Mouse (Mus musculus) embryonic facial prominence, embryonic 11.5 days (tissue): ENCODE results near the gene Vwa1. TPM values are rescaled to one million over a fixed set of nuclear protein-coding genes. Genes with fewer than 3 reads are reported as not detected.

Source experiments
- ATAC-seq: fragments of 200-750 bp; cut with Nextera tagmentation; replicated peaks from 2 replicates; pipeline ENCODE4 v1.8.0; 2017; ENCODE audit warnings: low read depth; ENCODE audit not compliant: insufficient number of reproducible peaks, low FRiP score, low TSS enrichment
- DNase-seq: peaks from one replicate; pipeline ENCODE4 v3.0.0-alpha.2; 2015; ENCODE audit warnings: low spot score
- H3K27ac ChIP-seq: fragments of 300-500 bp; sonication (generic); replicated peaks from 2 replicates; pipeline ENCODE4 v1.5.1; 2014; ENCODE audit warnings: mild to moderate bottlenecking, low read depth, low read length, control low read depth
- H3K27me3 ChIP-seq: fragments of 300-500 bp; sonication (generic); 2 replicates; pipeline ENCODE4 v1.6.1; 2014; ENCODE audit warnings: mild to moderate bottlenecking, low read length, moderate library complexity, mixed read lengths; ENCODE audit not compliant: control insufficient read depth, insufficient read depth
- H3K36me3 ChIP-seq: fragments of 300-500 bp; sonication (generic); replicated peaks from 2 replicates; pipeline ENCODE4 v1.6.1; 2014; ENCODE audit warnings: low read depth, mild to moderate bottlenecking, low read length, moderate library complexity, mixed read lengths; ENCODE audit not compliant: control insufficient read depth, insufficient read depth
- H3K4me1 ChIP-seq: fragments of 300-500 bp; sonication (generic); 2 replicates; pipeline ENCODE4 v1.6.1; 2014; ENCODE audit warnings: low read length, mixed read lengths; ENCODE audit not compliant: control insufficient read depth, insufficient read depth
- H3K4me2 ChIP-seq: fragments of 300-500 bp; sonication (generic); 2 replicates; pipeline ENCODE4 v1.6.1; 2014; ENCODE audit warnings: low read depth, mild to moderate bottlenecking, control low read depth, low read length, moderate library complexity
- H3K4me3 ChIP-seq: fragments of 300-500 bp; sonication (generic); 2 replicates; pipeline ENCODE4 v1.5.1; 2014; ENCODE audit warnings: low read depth, low read length, control low read depth
- H3K9ac ChIP-seq: fragments of 300-500 bp; sonication (generic); replicated peaks from 2 replicates; pipeline ENCODE4 v1.6.1; 2014; ENCODE audit warnings: mild to moderate bottlenecking, control low read depth, low read length
- H3K9me3 ChIP-seq: fragments of 300-500 bp; sonication (generic); replicated peaks from 2 replicates; pipeline ENCODE4 v1.6.1; 2016; ENCODE audit warnings: mild to moderate bottlenecking, low read length, inconsistent platforms, mixed read lengths; ENCODE audit not compliant: control insufficient read depth
- WGBS: fragments of 180-500 bp; shearing (Covaris S2); extraction: QIAGEN DNeasy Blood & Tissue Kit; methylation state at CpG from one replicate; pipeline ENCODE4 v1.1.7; 2014; 5-methylcytosine and 5-hydroxymethylcytosine counted together
- polyA plus RNA-seq: library from polyadenylated mRNA; unstranded; fragments of >200 nt; fragmentation: Nextera tagmentation; extraction: Ambion mirVana; gene quantifications from 2 replicates; pipeline ENCODE4 v1.2.1, GENCODE M21; 2014

Vwa1 gene
- polyA plus RNA-seq, 1 experiment from 2014 or later = 4.7 TPM

DNA sequence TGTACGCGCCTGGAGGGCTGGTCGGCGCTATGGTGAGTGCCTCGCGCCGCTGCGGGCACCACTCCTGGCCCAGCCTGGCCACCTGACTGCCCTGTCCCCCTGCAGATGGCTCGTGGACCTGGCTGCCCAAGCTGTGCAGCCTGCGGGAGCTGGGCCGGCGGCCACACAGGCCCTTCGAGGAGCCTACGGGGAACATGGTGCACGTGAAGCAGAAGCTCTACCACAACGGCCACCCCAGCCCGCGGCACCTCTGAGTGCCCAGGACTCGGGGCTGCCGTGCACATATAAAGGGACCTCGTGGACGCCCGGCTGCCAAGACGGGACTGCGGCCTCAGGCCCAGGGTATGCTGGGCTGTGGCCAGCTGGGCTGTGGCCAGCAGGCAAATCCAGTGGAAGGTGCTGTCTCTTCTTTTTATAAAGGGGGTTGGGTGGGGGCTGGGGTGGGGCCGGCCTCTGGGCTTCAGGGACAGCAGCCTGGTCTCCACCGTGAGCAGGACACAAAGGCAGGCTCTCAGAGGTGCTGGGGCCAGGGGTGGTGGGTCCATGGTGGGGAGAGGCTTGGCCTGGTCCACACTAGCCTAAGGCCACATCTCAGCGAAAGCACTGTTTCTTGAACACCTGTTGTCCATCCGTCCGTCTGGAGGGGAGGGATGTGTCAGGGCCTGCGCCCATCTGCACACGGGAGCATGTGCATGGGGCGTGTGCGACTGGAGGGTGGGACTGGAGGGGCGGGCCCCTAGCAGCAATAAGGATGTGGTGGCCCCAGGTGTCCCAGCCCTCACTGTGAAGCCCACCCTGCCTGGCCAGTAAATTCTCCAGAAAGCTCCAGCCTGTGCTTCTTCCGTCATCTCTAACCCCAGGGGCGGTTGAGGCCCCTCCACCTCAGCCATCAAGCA lies 34.5 kb downstream of the Vwa1 start:
- Histone ChIP-seq H3K36me3 (no peaks in the 10 kb centered on the region; the same call in none of the 2 replicates), H3K4me1 (no peaks in the 10 kb centered on the region), H3K9me3 (no peaks in the 10 kb centered on the region), H3K4me2 (no peak overlapping the region), H3K9ac (no peak overlapping the region), H3K27me3 (no peaks in the 10 kb centered on the region), H3K4me3 (no peak overlapping the region), H3K27ac (no peak overlapping the region)
- WGBS = 83% methylated on average over 37 of the region's 37 CpGs
- DNase-seq (no peak), ATAC-seq (no peak)

DNA sequence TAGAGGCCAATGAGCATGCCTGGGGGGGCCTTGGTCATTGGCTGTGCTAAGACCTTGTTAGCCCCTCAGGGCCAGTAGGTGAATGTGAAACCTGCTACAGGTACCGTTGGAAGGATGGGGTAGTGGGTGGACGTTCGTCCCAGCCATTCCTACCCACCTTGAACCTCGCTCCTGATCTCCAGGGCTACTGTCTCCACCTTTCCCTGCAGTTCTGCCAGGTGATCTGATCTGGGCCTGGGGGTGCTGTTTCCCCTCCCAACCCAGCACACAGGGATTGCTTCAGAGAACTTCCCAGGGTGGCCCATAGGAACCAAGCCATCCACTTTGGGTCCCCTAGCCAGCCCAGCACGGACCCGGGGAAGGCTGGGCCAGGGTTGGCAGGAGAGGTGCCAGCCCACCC lies 35.3 kb downstream of the Vwa1 start:
- no peaks in the 10 kb centered on the region for H3K4me1 ChIP-seq
- WGBS = 85% methylated on average over 6 of the region's 6 CpGs
- DNase-seq (no peak), ATAC-seq (no peak)
- H3K4me3 ChIP-seq = no peak overlapping the region
- H3K9ac ChIP-seq = no peak overlapping the region
- no peaks in the 10 kb centered on the region for H3K27me3 ChIP-seq
- H3K4me2 ChIP-seq = no peak overlapping the region
- H3K9me3 ChIP-seq = no peaks in the 10 kb centered on the region
- no peak overlapping the region for H3K27ac ChIP-seq
- no peaks in the 10 kb centered on the region; the same call in none of the 2 replicates for H3K36me3 ChIP-seq

DNA sequence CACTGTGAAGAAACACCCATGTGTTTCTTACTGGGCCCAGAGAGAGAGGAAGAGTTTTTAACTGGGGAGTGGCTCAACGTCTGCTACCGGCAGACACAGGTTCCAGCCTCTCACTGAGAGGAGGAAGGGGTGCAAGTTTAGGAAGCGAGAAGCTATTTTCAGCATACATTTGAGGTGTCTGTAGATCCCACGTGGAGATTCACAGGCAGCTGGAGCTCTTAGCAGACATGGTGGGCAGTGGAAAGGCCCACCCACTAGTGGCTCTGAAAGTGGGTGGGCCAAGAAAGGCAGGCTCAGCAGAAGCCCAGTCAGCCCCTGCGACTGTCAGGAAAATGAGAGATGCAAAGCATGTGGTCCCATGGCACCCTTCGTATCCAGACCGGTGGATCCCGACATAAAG lies 36.2 kb downstream of the Vwa1 start:
- no peak for DNase-seq
- H3K27ac ChIP-seq = no peak overlapping the region
- no peaks in the 10 kb centered on the region for H3K27me3 ChIP-seq
- no peaks in the 10 kb centered on the region for H3K4me1 ChIP-seq
- H3K36me3 ChIP-seq = no peaks in the 10 kb centered on the region; the same call in none of the 2 replicates
- no peak overlapping the region for H3K4me3 ChIP-seq
- no peak overlapping the region for H3K9ac ChIP-seq
- no peak overlapping the region for H3K4me2 ChIP-seq
- WGBS = 65% methylated on average over 8 of the region's 8 CpGs
- no peaks in the 10 kb centered on the region for H3K9me3 ChIP-seq
- ATAC-seq = no peak

DNA sequence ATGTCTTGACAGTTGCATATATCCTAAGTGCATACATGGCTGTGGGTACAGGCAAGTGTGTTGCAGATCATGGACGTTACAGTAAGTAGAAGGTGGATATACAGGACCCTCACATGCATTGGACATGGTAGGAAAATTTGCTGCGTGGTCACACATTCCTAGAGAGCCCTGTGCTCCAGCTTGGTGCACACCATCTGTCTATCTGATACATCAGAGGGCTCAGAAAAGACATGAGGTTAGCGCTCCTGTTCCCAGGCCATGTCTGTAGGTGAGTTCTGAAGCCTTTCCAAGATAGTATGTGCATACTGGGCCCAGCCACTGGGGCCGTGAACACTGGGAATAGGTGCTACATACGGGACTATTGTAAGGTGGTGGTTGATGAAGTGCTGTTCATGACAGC lies 38.1 kb downstream of the Vwa1 start:
- DNase-seq = no peak
- WGBS = 90% methylated on average over 5 of the region's 5 CpGs
- H3K27me3 ChIP-seq = no peaks in the 10 kb centered on the region
- H3K4me2 ChIP-seq = no peak overlapping the region
- ATAC-seq = no peak
- no peaks in the 10 kb centered on the region for H3K9me3 ChIP-seq
- H3K4me3 ChIP-seq = no peak overlapping the region; the same call in 1 of the 2 replicates
- no peak overlapping the region for H3K9ac ChIP-seq
- no peaks in the 10 kb centered on the region for H3K4me1 ChIP-seq
- H3K27ac ChIP-seq = no peak overlapping the region
- H3K36me3 ChIP-seq = no peaks in the 10 kb centered on the region; the same call in none of the 2 replicates

DNA sequence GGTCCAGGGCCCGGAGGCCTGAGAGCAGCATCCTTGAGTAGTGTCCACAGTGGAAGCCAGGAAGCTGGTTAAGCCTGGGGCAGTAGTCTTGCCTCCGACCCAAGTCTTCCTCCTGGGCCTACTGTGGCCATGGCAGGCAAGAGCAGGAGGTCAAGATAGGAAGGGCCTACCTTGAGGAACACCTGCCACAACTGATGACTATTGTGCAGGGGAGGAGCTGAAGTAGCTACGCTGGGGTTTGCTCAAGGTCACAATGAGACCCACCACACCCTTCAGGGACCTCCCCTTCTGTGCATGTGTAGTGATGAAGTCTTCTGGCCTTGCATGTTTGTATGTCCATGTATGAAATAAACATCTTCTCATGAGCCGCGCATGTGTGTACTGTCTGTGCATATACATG lies 38.7 kb downstream of the Vwa1 start:
- peak overlapping the region; percentile 85 for H3K9ac ChIP-seq
- H3K27ac ChIP-seq = peak overlapping the region; percentile 85; the same call in 1 of the 2 replicates
- H3K36me3 ChIP-seq = no peaks in the 10 kb centered on the region; the same call in none of the 2 replicates
- no peak for ATAC-seq
- peak overlapping the region; percentile 78 for H3K4me3 ChIP-seq
- no peaks in the 10 kb centered on the region for H3K4me1 ChIP-seq
- no peaks in the 10 kb centered on the region for H3K9me3 ChIP-seq
- no peaks in the 10 kb centered on the region for H3K27me3 ChIP-seq
- H3K4me2 ChIP-seq = peak overlapping the region; percentile 95
- no peak for DNase-seq
- 70% methylated on average over 5 of the region's 5 CpGs for WGBS

DNA sequence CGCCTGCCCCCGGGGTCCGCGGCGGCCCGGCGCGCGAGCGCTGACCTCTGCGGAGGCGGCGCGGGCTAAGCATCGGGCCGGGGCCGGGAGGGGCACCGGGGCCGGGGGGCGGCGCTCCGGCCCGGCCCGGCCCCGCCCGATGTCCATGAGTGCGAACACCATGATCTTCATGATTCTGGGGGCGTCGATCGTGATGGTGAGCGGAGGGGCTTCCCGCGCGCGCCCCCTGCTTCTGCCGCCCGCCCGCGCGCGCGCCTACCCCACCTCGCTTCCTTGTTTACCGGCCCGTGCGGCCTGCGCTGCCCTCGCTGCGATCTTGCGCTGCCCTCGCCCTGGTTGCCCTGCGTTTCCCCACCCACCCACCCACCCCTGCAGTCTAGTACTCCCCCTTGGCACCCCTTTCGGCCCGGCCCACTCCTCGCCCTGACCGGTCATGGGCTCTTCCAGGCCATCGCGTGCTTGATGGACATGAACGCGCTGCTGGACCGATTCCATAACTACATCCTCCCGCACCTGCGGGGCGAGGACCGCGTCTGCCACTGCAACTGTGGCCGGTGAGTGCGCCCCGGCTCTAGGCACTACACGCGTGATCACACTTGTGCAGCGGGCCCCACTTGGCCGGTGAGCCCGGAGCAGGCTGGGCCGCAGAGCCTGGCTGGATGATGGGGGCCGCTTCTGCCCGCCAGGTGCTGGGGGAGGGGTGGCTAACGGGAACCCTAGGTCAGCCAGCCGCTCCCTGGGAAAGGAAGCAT lies 39.4 kb downstream of the Vwa1 start:
- Histone ChIP-seq H3K4me2 (peak overlapping the region; percentile 95), H3K4me3 (peak overlapping the region; percentile 78), H3K27ac (peak overlapping the region; percentile 85), H3K4me1 (no peaks in the 10 kb centered on the region), H3K9me3 (no peaks in the 10 kb centered on the region), H3K27me3 (no peaks in the 10 kb centered on the region), H3K36me3 (no peaks in the 10 kb centered on the region; the same call in none of the 2 replicates), H3K9ac (peak overlapping the region; percentile 85)
- under 1% methylated on average over 46 of the region's 79 CpGs for WGBS
- ATAC-seq (peak; percentile 47), DNase-seq (peak; percentile 65)

DNA sequence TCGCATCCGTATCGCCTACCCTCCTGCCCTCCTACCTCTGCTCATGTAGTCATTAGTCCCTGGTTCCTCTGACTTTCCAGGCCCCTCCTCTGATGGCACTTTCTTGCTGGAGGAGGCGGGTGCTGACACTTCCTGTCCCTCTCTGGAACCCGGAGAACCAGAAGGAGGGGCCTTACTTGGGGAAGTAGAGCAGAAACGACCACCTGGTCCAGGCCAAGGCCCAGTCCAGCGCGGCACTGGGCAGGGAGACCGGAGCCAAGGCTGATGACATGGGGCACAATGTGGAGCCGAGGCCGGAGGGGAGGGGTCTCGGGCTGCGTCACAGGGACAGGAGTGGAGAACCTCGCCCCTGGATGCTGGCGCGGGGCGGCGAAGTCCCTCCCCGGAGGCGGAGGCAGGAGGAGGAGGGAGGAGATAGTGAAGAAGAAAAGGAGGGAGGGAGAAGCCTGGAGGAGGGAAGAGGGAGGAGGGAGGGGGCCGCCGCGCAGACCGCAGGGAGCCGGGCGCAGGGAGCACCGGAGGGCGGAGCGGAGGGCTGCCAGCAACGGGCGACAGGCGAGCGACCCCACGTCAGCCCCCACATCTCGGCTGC lies 40.1 kb downstream of the Vwa1 start, which contains the start of gene Tmem240:
TSS of gene Tmem240 (plus strand) at position 451 of the 592 bp plus-strand sequence.
- H3K4me3 ChIP-seq = peak within 1 kb of the TSS; percentile 78
- no peaks in the 10 kb centered on the region for H3K27me3 ChIP-seq
- no peaks in the 10 kb centered on the region; the same call in none of the 2 replicates for H3K36me3 ChIP-seq
- WGBS = under 1% methylated on average over 20 of the region's 35 CpGs
- H3K27ac ChIP-seq = peak within 1 kb of the TSS; percentile 85
- peak within 1 kb of the TSS; percentile 85 for H3K9ac ChIP-seq
- H3K9me3 ChIP-seq = no peaks in the 10 kb centered on the region
- DNase-seq = peak; percentile 93
- no peaks in the 10 kb centered on the region for H3K4me1 ChIP-seq
- ATAC-seq = peak; percentile 90
- H3K4me2 ChIP-seq = peak within 1 kb of the TSS; percentile 95
